Mouse (Mus musculus) spleen, postnatal 14 days (tissue): Measurements from ENCODE around the gene Ssmem1.

Experiments
- DNase-seq, 2 experiments: peaks; one replicate each; pipeline ENCODE4 v3.0.0; 2021 to 2022; ENCODE audit warnings: low spot score in 2 of 2

The Ssmem1 gene

DNA sequence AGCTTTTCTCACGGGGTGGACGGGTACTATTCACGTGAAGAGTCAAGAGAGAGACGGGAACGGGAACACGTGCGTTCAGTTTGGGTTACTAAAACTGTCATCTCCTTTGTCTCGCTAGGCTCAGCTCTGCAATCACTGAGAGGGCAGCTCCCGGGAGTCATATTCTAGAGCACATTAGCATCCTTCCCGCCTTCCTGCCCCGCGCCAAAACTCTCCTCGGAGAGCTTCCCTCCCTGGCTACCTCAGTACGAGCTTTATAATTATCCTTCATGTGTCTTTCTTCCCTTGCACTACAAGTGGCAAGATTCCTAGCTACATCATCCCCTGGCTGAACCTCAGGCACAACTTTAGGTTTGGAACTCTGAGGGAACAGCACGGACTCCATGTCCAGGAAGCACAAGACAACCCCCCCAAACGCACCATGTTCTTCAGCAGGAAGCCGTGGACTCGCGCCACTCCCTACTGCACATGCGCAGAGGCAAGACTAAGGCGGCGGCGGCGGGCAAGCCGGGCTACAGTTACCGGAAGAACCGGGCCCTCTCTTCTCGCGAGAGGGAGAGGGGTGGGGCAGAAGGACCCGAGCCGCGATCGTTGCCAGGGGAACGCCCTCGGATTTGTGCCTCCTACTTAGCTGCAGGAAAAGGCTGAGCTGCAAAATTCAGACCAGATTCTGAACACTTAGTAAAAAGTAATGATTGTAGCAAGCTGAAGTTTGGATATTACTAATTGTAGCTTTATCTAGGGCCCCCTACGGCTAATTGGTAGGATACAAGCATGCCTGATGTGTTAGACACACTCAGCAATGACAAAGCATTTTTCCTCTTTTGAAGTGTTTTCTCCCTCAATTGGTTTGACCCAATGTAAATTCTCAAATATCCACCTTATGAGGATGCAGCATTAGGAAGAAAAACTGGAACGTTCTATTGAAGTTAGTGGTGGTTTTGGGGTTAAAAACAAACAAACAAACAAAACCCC lies at the start of gene Ssmem1, which contains the start of gene Tmem209:
Gene Ssmem1, plus strand, starts transcription at position 585 of the 975 bp plus-strand sequence.
Gene Tmem209, minus strand, starts transcription at position 519 of the 975 bp plus-strand sequence.
- DNase-seq = peak; percentile 98 to 99

DNA sequence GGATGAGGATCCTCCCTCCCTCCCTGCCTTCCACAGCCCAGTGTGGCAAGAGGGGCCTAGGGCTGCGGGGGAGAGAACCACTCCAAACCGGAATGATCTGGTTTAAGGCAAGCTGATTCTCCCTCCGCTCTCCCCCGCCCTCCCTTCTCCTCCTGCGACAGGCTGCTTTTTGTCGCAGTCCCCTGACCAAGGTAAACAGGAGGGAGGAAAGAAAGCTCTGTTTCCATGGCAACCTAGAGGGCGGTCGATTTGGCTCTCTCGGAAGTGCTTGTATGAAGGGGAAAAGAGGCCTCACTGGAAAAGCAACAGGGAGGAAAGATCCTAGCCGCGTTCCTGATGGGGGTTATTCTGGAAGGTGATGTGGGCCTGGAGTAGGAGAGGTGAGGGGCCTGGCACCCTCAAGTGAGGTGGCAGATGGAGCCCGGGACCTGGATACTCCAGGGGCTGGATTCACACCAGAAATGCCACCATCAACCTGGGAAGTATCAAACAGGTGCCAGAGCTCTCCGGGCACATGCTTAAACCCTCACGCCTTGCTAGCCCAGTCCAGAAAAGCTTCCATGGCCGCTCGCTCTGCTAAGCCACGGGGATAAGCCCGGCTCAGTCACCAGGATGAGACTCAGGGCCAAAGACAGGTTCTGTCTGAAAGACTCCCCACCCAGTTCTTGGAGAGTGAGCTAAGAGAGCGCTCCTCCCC lies 48.8 kb upstream of the Ssmem1 start:
- DNase-seq = no peak

DNA sequence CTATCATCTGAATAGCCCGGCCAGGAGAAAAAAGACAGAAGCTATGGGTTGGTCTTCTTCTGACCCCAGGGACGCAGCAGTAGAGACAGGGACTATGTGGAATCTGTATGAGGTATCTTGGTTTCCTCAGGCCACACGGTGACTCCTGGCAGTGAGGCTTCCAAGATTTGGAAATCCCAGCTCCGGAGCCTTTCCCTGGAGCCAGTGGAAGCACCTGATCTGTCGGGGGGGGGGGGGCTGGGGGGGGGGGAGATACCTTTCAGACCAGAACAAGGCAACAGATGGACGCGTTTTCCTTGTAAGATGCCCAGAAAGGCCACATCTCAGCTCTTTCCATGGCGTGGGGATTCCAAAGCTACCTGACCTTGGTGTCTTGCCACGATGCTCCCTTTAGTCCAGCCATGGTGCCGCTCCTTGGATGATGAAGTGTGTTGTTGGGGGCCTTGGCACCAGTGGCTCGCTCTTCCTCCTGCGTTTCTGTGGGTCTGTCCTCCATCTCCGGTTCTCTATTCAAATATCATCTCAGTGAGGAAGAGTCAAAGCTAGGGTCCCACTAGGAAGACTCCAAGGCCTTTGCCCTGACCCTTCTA lies 47.8 kb upstream of the Ssmem1 start:
- no peak for DNase-seq

DNA sequence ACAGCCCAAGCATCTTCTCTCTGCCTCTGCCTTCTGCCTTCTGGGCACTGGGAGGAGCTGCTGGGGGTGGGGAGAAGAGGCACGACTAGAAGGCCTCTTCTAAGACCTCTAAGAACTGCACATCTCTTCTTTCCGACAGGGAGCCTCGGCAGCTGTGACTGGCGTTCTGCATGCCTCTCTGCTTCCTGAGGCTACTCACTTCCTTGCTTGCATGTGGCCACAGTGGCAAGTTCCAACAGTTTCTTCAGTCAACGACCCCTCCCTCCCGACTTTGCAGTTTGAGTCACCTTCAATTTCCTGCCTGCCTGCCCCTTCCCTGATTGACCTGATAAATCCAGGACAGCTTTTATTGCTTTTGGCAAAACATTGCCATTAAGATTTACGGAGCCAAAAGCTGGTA lies 46.8 kb upstream of the Ssmem1 start:
- no peak for DNase-seq

DNA sequence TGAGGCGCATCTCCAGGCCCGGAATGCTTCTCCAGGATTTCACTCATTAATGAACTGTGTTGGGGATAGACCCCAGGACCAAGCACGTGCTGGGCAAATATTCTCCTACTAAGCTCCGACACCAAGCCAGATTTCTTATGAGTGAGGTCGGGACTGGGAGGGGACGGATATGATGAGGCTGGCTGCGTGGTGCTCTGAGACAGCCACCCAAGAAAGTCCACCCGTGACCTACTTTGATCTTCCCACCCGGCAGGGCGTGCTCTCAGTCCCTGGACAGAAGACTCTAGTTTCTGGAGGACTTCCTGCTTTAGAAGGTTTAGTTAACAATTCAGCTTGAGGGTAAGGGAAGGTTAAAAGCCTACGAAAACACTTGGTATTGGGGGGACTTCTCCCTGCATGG lies 44.1 kb upstream of the Ssmem1 start:
- no peak for DNase-seq

DNA sequence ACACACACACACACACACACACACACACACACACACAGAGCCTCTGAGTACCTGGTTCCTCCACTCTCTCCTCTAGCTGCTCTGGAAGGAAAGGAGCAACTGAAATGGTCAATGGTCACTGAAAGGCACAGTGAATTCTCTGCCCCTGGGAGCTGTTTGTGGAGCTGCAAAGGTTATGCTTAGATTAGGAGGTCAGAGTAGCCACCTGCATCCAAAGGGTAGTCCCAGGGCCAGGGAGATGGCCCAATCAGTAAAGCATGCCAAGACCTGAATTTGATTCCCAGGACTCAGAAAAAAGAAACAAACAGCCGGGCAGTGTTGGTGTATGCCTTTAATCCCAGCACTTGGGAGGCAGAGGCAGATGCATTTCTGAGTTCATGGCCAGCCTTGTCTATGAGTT lies 41.6 kb upstream of the Ssmem1 start:
- DNase-seq = no peak

DNA sequence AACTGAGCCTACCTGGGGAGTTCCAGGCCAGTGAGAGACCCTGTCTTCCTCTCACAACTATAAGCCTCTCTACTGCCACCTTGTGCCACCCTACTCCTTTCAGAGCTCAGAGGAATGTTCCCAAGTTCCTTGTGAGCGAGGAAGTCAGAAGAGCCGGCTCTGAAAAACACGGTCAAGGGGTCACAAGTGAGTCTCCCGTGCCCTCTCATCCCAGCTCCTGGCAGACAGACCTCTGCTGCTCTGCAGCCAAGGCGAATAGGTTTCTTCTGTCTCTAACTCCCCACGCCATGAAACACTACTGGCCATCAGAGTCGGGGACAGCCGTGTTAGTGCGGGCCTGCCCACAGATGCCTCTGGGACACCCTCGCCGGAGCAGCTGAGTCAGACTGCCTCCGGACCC lies 41.0 kb upstream of the Ssmem1 start:
- DNase-seq = no peak

DNA sequence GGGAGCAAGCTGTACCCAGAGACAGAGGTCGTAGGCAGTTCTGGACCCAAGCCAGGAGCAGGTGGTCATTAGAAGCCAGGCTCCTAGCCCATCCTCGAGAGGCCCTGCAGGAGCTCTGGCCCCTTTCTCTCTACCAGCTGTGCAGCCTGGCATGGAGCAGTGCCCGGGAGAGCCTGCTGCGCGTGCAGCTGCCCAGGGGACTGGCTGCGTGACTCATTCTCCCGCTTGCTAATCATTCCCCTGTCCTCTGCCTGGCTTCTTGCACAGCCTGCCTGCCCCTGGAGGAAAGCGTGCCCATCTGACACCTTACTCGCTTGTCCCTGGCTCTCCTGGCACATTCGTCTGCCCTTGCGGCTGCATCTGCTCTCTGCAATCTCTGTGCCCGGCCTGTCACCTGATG lies 40.3 kb upstream of the Ssmem1 start:
- no peak for DNase-seq

DNA sequence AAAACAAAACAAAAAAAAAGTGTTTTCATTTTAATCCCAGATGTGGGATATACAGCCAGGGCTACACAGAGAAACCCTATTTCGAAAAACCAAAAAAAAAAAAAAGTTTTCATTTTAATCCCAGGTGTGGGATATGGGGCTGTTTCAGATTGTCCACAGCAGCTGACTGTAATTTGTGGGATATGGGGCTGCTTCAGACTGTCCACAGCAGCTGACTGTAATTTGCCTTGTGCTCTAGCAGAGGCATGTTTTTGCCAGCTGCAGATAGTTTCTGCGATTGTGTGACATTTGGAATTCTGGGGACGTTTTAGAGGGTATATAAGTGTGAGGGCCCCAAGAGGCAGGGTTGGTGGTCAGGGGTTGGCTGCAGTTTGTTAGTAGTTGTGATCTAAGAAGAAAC lies 37.9 kb upstream of the Ssmem1 start:
- DNase-seq = no peak

DNA sequence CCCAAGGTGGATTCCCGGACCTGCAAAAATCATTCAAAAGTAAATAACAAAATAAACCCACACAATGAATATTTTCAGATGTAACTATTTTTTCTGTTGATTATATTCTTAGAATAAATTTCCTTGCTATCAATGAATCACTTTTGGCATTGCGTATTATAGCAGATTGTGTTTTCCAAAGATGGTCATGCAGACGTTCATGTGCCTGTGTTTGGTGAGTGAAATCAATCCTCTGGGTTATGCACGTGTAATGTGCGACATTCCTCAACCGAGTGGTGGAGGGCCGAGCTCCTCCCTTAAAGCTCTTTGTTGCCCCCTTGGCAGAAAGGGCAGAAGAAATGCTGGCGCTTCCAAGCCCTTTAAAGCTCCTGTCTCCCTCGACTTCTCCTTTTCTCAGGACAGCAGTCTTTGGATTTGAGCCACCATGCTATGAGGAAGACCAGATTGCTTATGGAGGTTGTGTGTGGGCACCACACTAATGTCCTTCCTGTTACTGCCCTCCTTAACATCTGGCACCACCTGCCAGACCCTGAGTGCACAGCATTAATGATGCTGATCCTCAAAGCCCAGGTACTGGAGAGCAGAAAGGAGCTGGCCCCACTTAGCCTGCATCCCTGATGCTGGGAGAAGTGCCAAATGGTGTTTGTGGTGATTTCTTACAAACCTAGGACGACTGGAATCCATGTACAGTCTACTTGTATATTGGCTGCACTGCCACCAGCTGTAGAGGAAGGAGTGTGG lies 33.5 kb upstream of the Ssmem1 start:
- no peak for DNase-seq

DNA sequence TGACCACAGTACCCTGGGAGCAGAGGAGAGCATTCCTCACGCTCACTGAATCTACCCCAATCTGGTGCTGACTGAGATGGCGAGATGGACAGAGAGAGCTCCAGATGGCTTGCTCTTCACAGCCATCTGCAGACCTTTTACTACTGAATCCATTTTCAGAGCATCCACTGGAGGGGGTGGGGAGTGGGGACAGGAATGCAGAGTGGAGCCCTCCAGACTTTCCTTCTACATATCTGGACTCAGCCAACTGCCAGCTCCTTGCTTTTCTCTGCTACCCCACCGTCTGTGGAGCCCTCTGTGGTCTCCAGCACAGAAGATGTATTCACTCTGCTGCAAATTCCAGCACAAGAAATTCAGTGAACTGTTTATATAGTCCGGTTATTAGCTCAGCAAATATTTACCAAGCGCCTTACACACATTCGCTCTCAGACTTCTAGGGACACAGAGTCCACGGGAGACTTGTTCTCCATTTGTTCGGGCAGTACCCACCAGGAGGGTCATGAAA lies 32.4 kb upstream of the Ssmem1 start:
- DNase-seq = no peak

DNA sequence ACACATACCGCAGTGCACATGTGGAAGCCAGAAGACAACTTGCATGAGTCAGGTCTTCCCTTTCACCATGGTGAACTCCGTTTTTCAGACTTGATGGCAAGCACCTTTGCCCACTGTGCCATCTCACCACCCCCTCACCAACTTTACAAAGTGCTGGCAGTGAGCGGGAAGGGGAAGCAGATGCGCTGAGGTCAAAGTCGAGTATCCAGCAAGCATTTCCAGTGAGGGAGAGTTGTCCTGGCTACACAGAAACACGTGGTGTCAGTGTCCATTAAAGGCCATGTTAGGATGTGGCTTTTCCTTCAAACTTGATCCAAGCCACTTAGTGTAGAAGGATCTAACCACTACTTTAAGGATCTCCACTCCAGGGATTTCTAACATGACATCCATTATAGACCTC lies 31.9 kb upstream of the Ssmem1 start:
- DNase-seq = no peak

DNA sequence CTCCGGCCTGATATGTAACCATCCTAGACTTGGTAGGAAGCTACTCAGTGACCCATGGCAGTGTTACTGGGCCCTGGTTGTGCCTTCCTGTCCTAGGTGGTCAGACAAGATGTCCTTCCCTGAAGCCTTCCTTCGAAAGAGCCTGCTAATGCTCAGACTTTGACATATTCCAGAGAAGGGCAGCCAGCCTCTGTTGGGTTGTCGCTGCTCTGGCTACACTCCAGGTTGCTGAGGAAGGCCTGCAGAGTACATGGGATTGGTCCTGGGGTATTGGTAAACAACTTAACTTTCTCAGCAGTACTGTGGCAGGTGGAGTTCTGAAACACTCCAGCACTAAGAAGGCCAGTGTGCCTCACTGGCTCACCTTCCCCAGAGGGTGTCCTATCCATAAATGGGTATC lies 30.2 kb upstream of the Ssmem1 start:
- no peak for DNase-seq

DNA sequence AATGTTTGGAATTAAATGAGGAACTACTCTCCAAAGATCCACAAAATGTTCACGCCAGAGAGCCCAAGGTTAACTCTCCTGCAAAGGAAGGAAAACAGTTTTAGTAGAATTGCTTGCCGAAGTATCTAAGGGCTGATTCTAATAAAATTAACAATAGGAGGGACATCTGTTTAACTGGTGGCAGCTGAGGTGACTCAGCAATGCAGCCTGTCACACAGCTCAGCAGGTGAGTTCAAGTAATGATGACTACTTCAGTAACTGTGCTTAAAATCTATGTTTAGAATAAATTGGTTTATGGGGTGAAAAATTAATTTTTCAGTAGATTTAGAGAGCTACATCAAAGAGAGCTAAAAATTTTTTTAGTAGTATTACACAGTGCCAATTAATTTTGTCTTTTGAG lies 26.7 kb upstream of the Ssmem1 start:
- DNase-seq = no peak

DNA sequence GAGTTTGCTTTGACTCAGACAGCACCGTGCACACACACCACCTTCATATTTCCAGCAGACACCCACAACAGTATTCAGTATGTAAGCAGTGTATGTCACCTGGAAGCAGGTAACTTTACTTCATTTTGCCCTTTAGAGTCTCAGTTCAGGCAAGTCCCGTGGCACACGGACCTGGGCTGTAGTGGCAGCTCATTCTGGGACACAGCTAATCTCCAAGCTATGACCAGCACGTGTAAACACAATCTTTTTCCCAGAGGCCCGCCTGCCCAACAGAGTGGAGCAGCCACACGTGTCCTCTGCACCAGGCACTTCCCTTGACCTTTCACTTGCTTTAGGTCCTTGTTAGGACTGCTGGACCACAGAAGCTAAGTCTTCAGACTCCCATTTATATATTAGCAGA lies 23.1 kb upstream of the Ssmem1 start:
- no peak for DNase-seq

DNA sequence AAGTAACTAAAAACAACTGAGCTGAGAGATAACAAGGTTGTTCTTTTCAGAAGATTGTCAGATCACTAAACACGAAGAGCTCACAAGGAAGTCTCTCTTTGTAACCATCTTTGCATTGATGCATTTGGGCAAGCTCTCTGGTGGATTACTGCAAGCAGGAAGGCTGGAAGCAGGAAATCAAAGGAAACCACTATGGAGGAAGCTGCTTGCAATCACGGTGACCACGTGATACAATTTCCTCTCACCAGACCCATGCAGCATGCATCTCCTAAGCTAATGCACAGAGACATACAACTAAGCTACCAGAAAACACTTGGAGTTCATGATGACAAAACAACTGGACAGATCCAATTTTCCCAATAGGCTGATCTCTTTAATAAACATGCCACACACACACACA lies 10.6 kb upstream of the Ssmem1 start:
- no peak for DNase-seq

DNA sequence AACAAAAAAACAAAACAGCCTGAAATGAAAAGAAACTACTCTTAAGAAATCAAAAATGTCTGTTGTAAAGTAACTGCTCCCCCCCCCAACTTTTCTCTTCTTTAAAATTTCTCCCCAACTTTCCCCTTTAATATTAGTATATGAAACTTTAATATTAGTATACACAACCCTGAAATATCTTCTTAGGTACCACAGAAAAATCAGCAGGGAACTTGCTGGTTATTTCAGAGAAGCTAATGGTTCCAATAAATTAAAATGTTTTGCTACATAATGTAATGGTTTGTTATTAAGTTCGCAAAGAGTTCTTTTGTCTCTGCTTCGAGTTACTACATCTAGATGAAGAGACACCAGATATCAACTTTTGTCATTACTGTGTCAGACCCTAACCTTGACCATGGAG lies 825 bp upstream of the Ssmem1 start:
- DNase-seq = no peak

DNA sequence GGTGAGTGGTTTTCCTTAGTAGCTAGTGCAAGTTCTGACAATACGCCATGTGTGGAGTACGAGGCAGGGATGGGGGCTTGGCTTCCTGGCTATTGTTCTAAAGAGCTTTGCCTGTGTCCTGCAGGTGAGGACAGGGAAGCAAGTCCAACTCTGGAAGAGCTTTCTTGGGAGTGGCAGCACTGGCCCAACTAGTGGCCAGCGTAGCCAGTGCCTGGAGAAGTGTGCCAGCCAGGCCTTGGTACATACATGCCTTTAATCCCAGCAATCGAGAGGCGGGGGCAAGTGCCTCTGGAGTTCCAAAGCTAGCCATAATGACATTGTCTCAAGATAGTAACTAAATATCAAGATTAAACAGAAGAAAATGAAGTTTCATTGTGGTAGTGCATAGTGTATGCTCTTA lies 642 bp downstream of the Ssmem1 start:
- DNase-seq = peak in 1 of 2 experiments; percentile 3

DNA sequence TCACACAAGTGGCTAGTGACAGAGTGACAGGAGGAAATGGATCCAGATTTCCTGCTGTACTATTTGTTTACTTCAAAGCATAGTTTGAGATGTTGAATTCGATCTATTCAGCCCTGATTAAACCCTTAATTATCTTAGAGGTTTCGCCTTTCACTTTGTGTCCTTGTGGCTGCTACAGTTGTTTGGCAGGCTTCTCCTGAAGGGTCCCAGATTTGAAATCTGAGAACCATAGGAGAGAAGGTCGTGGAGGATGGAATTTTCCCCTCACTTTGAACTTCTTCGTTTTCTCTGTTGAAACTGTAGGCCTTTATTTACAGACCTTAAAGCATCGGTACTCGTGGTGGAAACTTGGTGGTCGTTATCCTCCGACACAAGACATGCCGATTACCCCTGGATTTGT lies 4.6 kb downstream of the Ssmem1 start:
- DNase-seq = no peak

DNA sequence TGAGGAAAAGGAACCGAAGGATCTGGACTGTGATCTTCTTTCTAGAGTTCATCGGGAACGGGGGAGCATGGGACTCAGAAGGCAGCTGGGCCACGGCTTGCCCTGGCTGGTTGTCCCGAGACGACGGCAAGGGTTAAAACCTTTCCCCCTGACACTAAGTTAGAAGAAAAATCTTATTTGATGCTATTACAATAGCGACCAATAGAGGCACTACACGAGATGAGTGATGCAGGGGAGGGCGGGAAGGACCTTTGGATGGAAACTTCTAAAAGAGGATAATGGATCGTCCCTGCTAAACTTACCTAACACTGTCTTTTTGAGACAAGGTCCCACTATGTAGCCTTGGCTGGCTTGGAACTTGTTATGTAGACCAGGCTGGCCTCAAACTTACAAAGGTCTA lies 10.8 kb downstream of the Ssmem1 start:
- DNase-seq = no peak

DNA sequence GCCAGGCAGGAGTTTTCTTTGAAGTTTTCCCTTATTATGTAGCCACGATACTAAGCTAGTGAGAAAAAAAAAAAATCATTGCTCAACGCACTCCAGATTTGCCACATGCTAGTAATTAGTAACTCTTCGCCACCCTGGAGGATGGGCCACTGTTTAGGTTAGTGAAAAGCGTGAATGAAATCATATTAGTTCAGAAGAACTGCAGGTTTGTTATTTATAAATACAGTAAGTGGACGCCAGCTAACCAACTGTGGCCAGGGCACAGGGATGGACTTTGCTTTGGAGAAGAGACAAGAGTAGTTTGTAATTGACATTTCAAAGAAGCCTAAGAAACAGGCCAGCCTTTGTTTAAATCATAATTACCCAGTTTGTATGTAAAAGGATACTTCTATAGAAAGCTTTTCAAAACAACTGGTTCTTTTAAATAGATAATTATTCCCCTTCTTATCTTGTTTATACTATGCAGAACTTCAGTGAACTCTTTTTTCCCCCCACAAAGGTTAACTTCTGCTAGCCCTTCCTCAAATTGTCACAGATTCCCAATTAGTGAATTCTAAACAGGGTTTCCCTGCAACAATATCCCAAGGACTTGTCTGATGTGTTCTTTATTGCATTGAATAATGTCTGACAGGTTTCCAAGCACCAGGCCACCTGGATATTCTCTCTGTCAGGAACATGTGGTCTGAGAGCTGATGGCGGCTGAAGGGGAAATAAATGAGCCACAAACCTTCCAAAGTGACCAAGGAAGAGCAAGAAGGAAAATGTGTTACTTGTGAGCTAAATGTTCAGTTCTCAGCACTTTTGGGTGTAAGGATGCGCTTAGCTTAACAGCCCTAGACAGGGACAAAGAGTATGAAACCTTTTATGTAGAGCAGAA lies 16.0 kb downstream of the Ssmem1 start:
- no peak for DNase-seq
